Mouse (Mus musculus) regulatory T cell (primary cell): ENCODE results near the gene Hmbs.
"Not testable (repeated sequence)": the region's sequence is repeated elsewhere in the genome, so short reads cannot be mapped to it uniquely, and the experiment has no call there.

ENCODE experiments used
- in situ Hi-C: fragments of 300-600 bp; cut with MboI, MseI; formaldehyde crosslinking; loops from one replicate; pipeline ENCODE4 v1.15.1; 2025; ENCODE audit warnings: high pct_unique_total_duplicates

Hmbs gene

GRCm38 (mm10) chr9:44325032-44325767 is 18.8 kb downstream of the Hmbs start:
- in situ Hi-C loops, result not testable (repeated sequence)

GRCm38 (mm10) chr9:44324147-44324546 is 19.9 kb downstream of the Hmbs start:
- in situ Hi-C loops, result no loop called here

GRCm38 (mm10) chr9:44323656-44324055 is 20.4 kb downstream of the Hmbs start:
- in situ Hi-C loops, result not testable (repeated sequence)

- in situ Hi-C loops, result no loop called here
Measured at GRCm38 (mm10) chr9:44320799-44321133, 23.3 kb downstream of the Hmbs start.

- in situ Hi-C loops, result no loop called here
Measured at GRCm38 (mm10) chr9:44319887-44320798, 23.9 kb downstream of the Hmbs start, which contains the start of gene C2cd2l. Gene C2cd2l, minus strand, starts transcription at chr9:44320285.

- in situ Hi-C loops, result no loop called here
Measured at GRCm38 (mm10) chr9:44319105-44319886, 24.7 kb downstream of the Hmbs start.

- in situ Hi-C loops, result no loop called here
Measured at GRCm38 (mm10) chr9:44318826-44319095, 25.3 kb downstream of the Hmbs start.

GRCm38 (mm10) chr9:44318076-44318825 is 25.8 kb downstream of the Hmbs start:
- in situ Hi-C loops, result no loop called here

- in situ Hi-C loops, result no loop called here
Measured at GRCm38 (mm10) chr9:44317452-44317851, 26.6 kb downstream of the Hmbs start.

- in situ Hi-C loops, result no loop called here
Measured at GRCm38 (mm10) chr9:44314910-44315309, 29.1 kb downstream of the Hmbs start.

- in situ Hi-C loops, result no loop called here
Measured at GRCm38 (mm10) chr9:44314257-44314547, 29.8 kb downstream of the Hmbs start.

- in situ Hi-C loops, result no loop called here
Measured at GRCm38 (mm10) chr9:44313476-44314256, 30.4 kb downstream of the Hmbs start.

GRCm38 (mm10) chr9:44311136-44312134 is 32.6 kb downstream of the Hmbs start:
- in situ Hi-C loops, result no loop called here

- in situ Hi-C loops, result no loop called here
Measured at GRCm38 (mm10) chr9:44310750-44311135, 33.3 kb downstream of the Hmbs start.

- in situ Hi-C loops, result no loop called here
Measured at GRCm38 (mm10) chr9:44309756-44310155, 34.3 kb downstream of the Hmbs start.

- in situ Hi-C loops, result no loop called here
Measured at GRCm38 (mm10) chr9:44307248-44307647, 36.8 kb downstream of the Hmbs start.

GRCm38 (mm10) chr9:44306532-44306931 is 37.5 kb downstream of the Hmbs start:
- in situ Hi-C loops, result no loop called here

GRCm38 (mm10) chr9:44305466-44306079 is 38.5 kb downstream of the Hmbs start, which contains the start of gene Hinfp:
Gene Hinfp, minus strand, starts transcription at chr9:44305671.
- in situ Hi-C loops, result no loop called here

GRCm38 (mm10) chr9:44300001-44300400 is 44.0 kb downstream of the Hmbs start:
- in situ Hi-C loops, result not testable (repeated sequence)
